ENCODE assay signal across 10 mouse cellular contexts in genomic region chr3:94533968-94534367, GRCm38 (mm10). TPM values are rescaled to one million over a fixed set of nuclear protein-coding genes. Genes with fewer than 3 reads are reported as not detected.
DNase-seq lines count a peak whose midpoint lies in the region; ATAC-seq lines count a peak whose summit lies in the region.
"Had no signal": no experiment of that assay in that cellular context is flagged by ENCODE, and none has a peak within 500 bp of the region (broad histone marks: within the 10 kb centered on the region; RNA-seq: fewer than 3 reads in every experiment).

No protein-coding gene starts in this region.

- peaks cover 4% of the 10 kb centered on the region; the same call in 1 of the 2 replicates for H3K36me3 ChIP-seq in kidney, embryonic 14.5 days (ENCODE audit: control insufficient read depth, insufficient read depth, low read length)
- H3K36me3 ChIP-seq in midbrain, embryonic 10.5 days: peaks cover 25% of the 10 kb centered on the region

- H3K27ac ChIP-seq in kidney, embryonic 14.5 days (ENCODE audit: low read depth, low read length): no peak overlapping the region
- H3K27ac ChIP-seq in midbrain, embryonic 10.5 days (replicated peaks): no peak overlapping the region
- H3K27ac ChIP-seq: embryonic facial prominence, embryonic 13.5 days; limb, embryonic 12.5 days had no signal

- H3K4me3 ChIP-seq in kidney, embryonic 14.5 days (ENCODE audit: low read length): no peak overlapping the region
- H3K4me3 ChIP-seq in midbrain, embryonic 10.5 days: no peak overlapping the region
- H3K4me3 ChIP-seq: embryonic facial prominence, embryonic 13.5 days; limb, embryonic 12.5 days had no signal

- H3K27me3 ChIP-seq in kidney, embryonic 14.5 days (ENCODE audit: control insufficient read depth, insufficient read depth, low read length): no peaks in the 10 kb centered on the region
- no peaks in the 10 kb centered on the region for H3K27me3 ChIP-seq in midbrain, embryonic 10.5 days (ENCODE audit: low read depth, poor library complexity, severe bottlenecking)
- H3K27me3 ChIP-seq: embryonic facial prominence, embryonic 13.5 days; limb, embryonic 12.5 days had no signal

- no peak for ATAC-seq in kidney, embryonic 14.5 days (ENCODE audit: low FRiP score, low TSS enrichment)

- no peaks in the 10 kb centered on the region for H3K4me1 ChIP-seq in kidney, embryonic 14.5 days (ENCODE audit: control insufficient read depth, insufficient read depth, low read length)
- no peaks in the 10 kb centered on the region for H3K4me1 ChIP-seq in midbrain, embryonic 10.5 days
- H3K4me1 ChIP-seq: embryonic facial prominence, embryonic 13.5 days; limb, embryonic 12.5 days had no signal

- no peaks in the 10 kb centered on the region for H3K9me3 ChIP-seq in kidney, embryonic 14.5 days (ENCODE audit: control insufficient read depth, low read length)
- H3K9me3 ChIP-seq in midbrain, embryonic 10.5 days (replicated peaks): no peaks in the 10 kb centered on the region
- H3K9me3 ChIP-seq: embryonic facial prominence, embryonic 13.5 days; limb, embryonic 12.5 days had no signal

- H3K4me2 ChIP-seq in kidney, embryonic 14.5 days (replicated peaks; ENCODE audit: low read depth, low read length): no peak overlapping the region
- H3K4me2 ChIP-seq: embryonic facial prominence, embryonic 13.5 days; limb, embryonic 12.5 days had no signal

- H3K9ac ChIP-seq in kidney, embryonic 14.5 days (ENCODE audit: low read depth, low read length): no peak overlapping the region
- H3K9ac ChIP-seq: embryonic facial prominence, embryonic 13.5 days; limb, embryonic 12.5 days had no signal

- peak; percentile 67 for DNase-seq in kidney, adult 11 months
- peak; percentile 22 to 23 for DNase-seq in B cell, adult 2 months
- peak; percentile 53 for DNase-seq in NIH3T3 (ENCODE audit: low read depth)
- DNase-seq in cerebellum, postnatal 36 days: peak; percentile 23 to 26
- DNase-seq in kidney, postnatal 36 days: peak; percentile 71 to 78
- DNase-seq in thymus, postnatal 0 days (ENCODE audit: low spot score): peak; percentile 26
- DNase-seq in midbrain, embryonic 10.5 days (ENCODE audit: low spot score): no peak

RNA-seq across cellular contexts. Expression of gene Snx27, which starts 48.5 kb away (rescaled TPM):
- 31.8 and 38.7 TPM in 2 replicates for polyA plus RNA-seq in kidney, embryonic 14.5 days (2014; fragmentation: Nextera tagmentation; extraction: Ambion mirVana)
- 33.5 and 39.3 TPM in 2 replicates for polyA plus RNA-seq in thymus, postnatal 0 days (2015; fragmentation: Nextera tagmentation; extraction: Ambion mirVana)
- polyA plus RNA-seq in midbrain, embryonic 10.5 days (2016; fragmentation: Nextera tagmentation; extraction: Ambion mirVana): 44.8 and 48.6 TPM in 2 replicates

RNA-seq across cellular contexts. Expression of gene Riiad1, which starts 53.8 kb away (rescaled TPM):
- polyA plus RNA-seq in kidney, embryonic 14.5 days (2014; fragmentation: Nextera tagmentation; extraction: Ambion mirVana): 0.91 and 1.7 TPM in 2 replicates
- polyA plus RNA-seq in thymus, postnatal 0 days (2015; fragmentation: Nextera tagmentation; extraction: Ambion mirVana): 6.2 and 6.6 TPM in 2 replicates
- 8.4 and 12.5 TPM in 2 replicates for polyA plus RNA-seq in midbrain, embryonic 10.5 days (2016; fragmentation: Nextera tagmentation; extraction: Ambion mirVana)

RNA-seq across cellular contexts. Expression of gene Celf3, which starts 55.9 kb away (rescaled TPM):
- 0.34 and 0.53 TPM in 2 replicates for polyA plus RNA-seq in kidney, embryonic 14.5 days (2014; fragmentation: Nextera tagmentation; extraction: Ambion mirVana)
- polyA plus RNA-seq in thymus, postnatal 0 days (2015; fragmentation: Nextera tagmentation; extraction: Ambion mirVana): 0.39 and 0.74 TPM in 2 replicates
- 69.0 and 128 TPM in 2 replicates for polyA plus RNA-seq in midbrain, embryonic 10.5 days (2016; fragmentation: Nextera tagmentation; extraction: Ambion mirVana)

Comparison
In these comparisons a context has a peak if more than half of its experiments do, and no peak if none do; other contexts are left out.
1. RNA of gene Celf3, which starts 55.9 kb away (polyA plus RNA-seq): 69.0 to 128 TPM in midbrain, embryonic 10.5 days; 0.39 to 0.74 TPM in thymus, postnatal 0 days and 0.34 to 0.53 TPM in kidney, embryonic 14.5 days; every median in the first group is over 10 times any median in the second.